Mouse (Mus musculus) heart, adult 2 months (tissue): ENCODE results near the gene Rnf212b. TPM values are rescaled to one million over a fixed set of nuclear protein-coding genes. Genes with fewer than 3 reads are reported as not detected.
A peak's percentile ranks its signal among the peaks of the same experiment; 100 is the strongest.

Source experiments
- DNase-seq, 2 experiments: peaks; one replicate each; pipeline ENCODE4 v3.0.0; 2021
- H3K27ac ChIP-seq: fragments of 200-600 bp; 2 replicates; pipeline ENCODE4 v1.8.1; 2022
- H3K27me3 ChIP-seq: fragments of 200-500 bp; 2 replicates; pipeline ENCODE4 v1.6.1; 2012; ENCODE audit warnings: mild to moderate bottlenecking, low read length, inconsistent platforms, mixed read lengths; ENCODE audit not compliant: control insufficient read depth, insufficient read depth
- H3K36me3 ChIP-seq: fragments of 200-500 bp; 2 replicates; pipeline ENCODE4 v1.6.1; 2012; ENCODE audit warnings: low read length, inconsistent platforms; ENCODE audit not compliant: control insufficient read depth, insufficient read depth
- H3K4me1 ChIP-seq: fragments of 200-500 bp; 2 replicates; pipeline ENCODE4 v1.6.1; 2011; ENCODE audit warnings: low read length; ENCODE audit not compliant: control insufficient read depth, insufficient read depth
- H3K4me3 ChIP-seq: fragments of 200-600 bp; 2 replicates; pipeline ENCODE4 v1.8.1; 2022
- H3K79me2 ChIP-seq: fragments of 200-500 bp; replicated peaks from 2 replicates; pipeline ENCODE4 v1.6.1; 2012; ENCODE audit warnings: mild to moderate bottlenecking, inconsistent platforms, low read length, moderate library complexity, mixed read lengths; ENCODE audit not compliant: control insufficient read depth, insufficient read depth
- H3K9ac ChIP-seq: fragments of 200-500 bp; 2 replicates; pipeline ENCODE4 v1.6.1; 2012; ENCODE audit warnings: low read depth, mild to moderate bottlenecking, control low read depth, inconsistent platforms, low read length, mixed read lengths
- CTCF ChIP-seq: fragments of 200-600 bp; IDR thresholded peaks from 2 replicates; pipeline ENCODE4 v1.8.1; 2022; ENCODE audit warnings: antibody characterized with exemption, mild to moderate bottlenecking, moderate library complexity
- EP300 ChIP-seq: fragments of 200-500 bp; IDR thresholded peaks from 2 replicates; pipeline ENCODE4 v1.6.1; 2011; ENCODE audit warnings: low read depth, low read length, control low read depth; ENCODE audit not compliant: insufficient read depth
- POLR2A ChIP-seq: fragments of 200-500 bp; IDR thresholded peaks from 2 replicates; pipeline ENCODE4 v1.6.1; 2011; ENCODE audit warnings: mild to moderate bottlenecking, low read depth, low read length, control low read depth; ENCODE audit not compliant: insufficient read depth
- WGBS: fragments of 180-500 bp; shearing (Covaris S2); methylation state at CpG from one replicate; pipeline ENCODE4 v1.1.7; 2018; 5-methylcytosine and 5-hydroxymethylcytosine counted together
- intact Hi-C: fragments of 180-260 bp; cut with DNase I; formaldehyde crosslinking; loops from one replicate; pipeline ENCODE4 v1.15.1; 2025
- polyA plus RNA-seq: library from polyadenylated mRNA; depleted of rRNA; stranded (reverse); fragments of >200 nt; gene quantifications from 2 replicates; pipeline ENCODE4 v1.2.3, GENCODE M21; 2012
- total RNA-seq, 2 experiments: library from RNA; stranded (reverse); gene quantifications; 2 replicates each; pipeline ENCODE4 v1.2.3; 2021

Gene Rnf212b
- total and polyA plus RNA-seq, 3 experiments = 0.21 TPM; not detected in 2

- H3K36me3 ChIP-seq = no peaks in the 10 kb centered on the region
- intact Hi-C loops = loop anchor here (5.0 kb wide), 2 partner anchors 148 to 157 kb away; partner anchors contain the start of genes Cebpe and Ngdn
- H3K9ac ChIP-seq = no peak overlapping the region
- 45% methylated on average over 2 of the region's 2 CpGs for WGBS
- no peaks in the 10 kb centered on the region for H3K4me1 ChIP-seq
- DNase-seq = peak; percentile 44 to 64
- no peaks in the 10 kb centered on the region for H3K27me3 ChIP-seq
- H3K4me3 ChIP-seq = no peak overlapping the region
- TF ChIP-seq EP300 (no peak), CTCF (peak; percentile 91)
- H3K79me2 ChIP-seq = no peaks in the 10 kb centered on the region
- H3K27ac ChIP-seq = no peak overlapping the region
Observed at GRCm38 (mm10) chr14:54860511-54860910, 46.6 kb downstream of the Rnf212b start.

GRCm38 (mm10) chr14:54863501-54864312 lies 49.8 kb downstream of the Rnf212b start:
- Histone ChIP-seq H3K36me3 (no peaks in the 10 kb centered on the region), H3K4me1 (no peaks in the 10 kb centered on the region), H3K4me3 (peak overlapping the region; percentile 92), H3K9ac (peak overlapping the region; percentile 86), H3K27ac (peak overlapping the region; percentile 77), H3K79me2 (no peaks in the 10 kb centered on the region), H3K27me3 (no peaks in the 10 kb centered on the region)
- DNase-seq = peak; percentile 92 to 94
- intact Hi-C loops = loop anchor here (1.0 to 5.0 kb wide), 3 partner anchors 30 to 154 kb away; partner anchors contain the start of genes Cebpe and Ngdn
- WGBS = under 1% methylated on average over 54 of the region's 56 CpGs
- TF ChIP-seq POLR2A (peak; percentile 72; the same call in 1 of the 2 replicates), CTCF (no peak), EP300 (0 out of 2 replicates have a peak, but pooled peaks have one; percentile 9)

- intact Hi-C loops = loop anchor here (1.0 to 5.0 kb wide), 3 partner anchors 29 to 153 kb away; partner anchors contain the start of genes Cebpe and Ngdn
- H3K36me3 ChIP-seq = no peaks in the 10 kb centered on the region
- H3K79me2 ChIP-seq = no peaks in the 10 kb centered on the region
- WGBS = 15% methylated on average over 21 of the region's 21 CpGs
- DNase-seq = no peak
- no peaks in the 10 kb centered on the region for H3K27me3 ChIP-seq
- H3K4me3 ChIP-seq = peak overlapping the region; percentile 92
- no peak for TF ChIP-seq POLR2A
- no peak for TF ChIP-seq EP300
- TF ChIP-seq CTCF = no peak
- peak overlapping the region; percentile 77 for H3K27ac ChIP-seq
- H3K4me1 ChIP-seq = no peaks in the 10 kb centered on the region
- H3K9ac ChIP-seq = peak overlapping the region; percentile 18; the same call in 1 of the 2 replicates
Observed at GRCm38 (mm10) chr14:54864313-54865036, 50.5 kb downstream of the Rnf212b start.

- Histone ChIP-seq H3K4me1 (no peaks in the 10 kb centered on the region), H3K36me3 (no peaks in the 10 kb centered on the region), H3K4me3 (no peak overlapping the region), H3K27me3 (no peaks in the 10 kb centered on the region), H3K79me2 (no peaks in the 10 kb centered on the region), H3K9ac (no peak overlapping the region), H3K27ac (no peak overlapping the region)
- TF ChIP-seq EP300 = no peak
- TF ChIP-seq CTCF = no peak
- TF ChIP-seq POLR2A = no peak
- no peak for DNase-seq
- WGBS = 43% methylated on average over 5 of the region's 5 CpGs
- intact Hi-C loops = no loop called here
Observed at GRCm38 (mm10) chr14:54865626-54866025, 51.7 kb downstream of the Rnf212b start.

GRCm38 (mm10) chr14:54866268-54866667 lies 52.3 kb downstream of the Rnf212b start:
- 43% methylated on average over 3 of the region's 3 CpGs for WGBS
- H3K4me1 ChIP-seq = no peaks in the 10 kb centered on the region
- H3K27ac ChIP-seq = no peak overlapping the region
- intact Hi-C loops = no loop called here
- no peaks in the 10 kb centered on the region for H3K79me2 ChIP-seq
- no peaks in the 10 kb centered on the region for H3K27me3 ChIP-seq
- DNase-seq = no peak
- TF ChIP-seq CTCF = no peak
- TF ChIP-seq EP300 = no peak
- no peak for TF ChIP-seq POLR2A
- no peak overlapping the region for H3K4me3 ChIP-seq
- no peak overlapping the region for H3K9ac ChIP-seq
- H3K36me3 ChIP-seq = no peaks in the 10 kb centered on the region

DNA sequence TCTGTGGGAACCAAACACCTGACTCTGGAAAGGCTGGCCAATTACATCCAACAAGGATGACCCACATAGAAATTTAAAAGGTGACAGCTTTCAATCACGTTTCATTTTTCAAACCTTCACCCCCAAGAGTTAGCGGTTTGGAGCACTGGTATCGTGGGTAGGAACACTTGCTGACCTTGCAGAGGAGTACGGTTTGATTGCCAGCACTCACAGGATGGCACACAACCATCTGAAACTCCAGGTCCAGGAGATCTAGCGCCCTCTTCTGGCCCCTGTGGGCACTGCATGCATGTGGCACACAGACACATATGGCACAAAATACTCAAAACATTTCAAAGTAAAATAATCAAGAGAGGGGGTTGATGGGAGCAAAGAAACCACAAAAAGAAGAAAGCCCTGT lies 53.0 kb downstream of the Rnf212b start:
- Histone ChIP-seq H3K79me2 (no peaks in the 10 kb centered on the region), H3K36me3 (no peaks in the 10 kb centered on the region), H3K4me3 (no peak overlapping the region), H3K27ac (no peak overlapping the region), H3K9ac (no peak overlapping the region), H3K27me3 (no peaks in the 10 kb centered on the region), H3K4me1 (no peaks in the 10 kb centered on the region)
- intact Hi-C loops = no loop called here
- no peak for DNase-seq
- WGBS = 60% methylated on average over 5 of the region's 5 CpGs
- TF ChIP-seq CTCF (peak; percentile 57), POLR2A (no peak), EP300 (no peak)
